Mouse (Mus musculus): ENCODE data around the gene Slc5a10.
"Not testable (repeated sequence)": the region's sequence is repeated elsewhere in the genome, so short reads cannot be mapped to it uniquely, and the experiment has no call there.

Slc5a10 gene

GRCm38 (mm10) chr11:61649626-61650025, 71.0 kb downstream of the Slc5a10 start:
- no peak for DNase-seq (ENCODE audit: low read depth, low spot score)

GRCm38 (mm10) chr11:61649163-61649580, 71.5 kb downstream of the Slc5a10 start:
- no peak for DNase-seq (ENCODE audit: low read depth, low spot score)

GRCm38 (mm10) chr11:61648749-61649115, 71.9 kb downstream of the Slc5a10 start:
- no peak for DNase-seq (ENCODE audit: low read depth, low spot score)

- DNase-seq (ENCODE audit: low read depth, low spot score): no peak
Measured at GRCm38 (mm10) chr11:61647956-61648748, 72.5 kb downstream of the Slc5a10 start.

GRCm38 (mm10) chr11:61647110-61647910, 73.3 kb downstream of the Slc5a10 start:
- DNase-seq (ENCODE audit: low read depth, low spot score): no peak

- no peak for DNase-seq (ENCODE audit: low read depth, low spot score)
Measured at GRCm38 (mm10) chr11:61646499-61647039, 74.1 kb downstream of the Slc5a10 start.

- DNase-seq (ENCODE audit: low read depth, low spot score): no peak
Measured at GRCm38 (mm10) chr11:61645357-61645857, 75.2 kb downstream of the Slc5a10 start.

- no peak for DNase-seq (ENCODE audit: low read depth, low spot score)
Measured at GRCm38 (mm10) chr11:61644576-61645326, 75.9 kb downstream of the Slc5a10 start.

GRCm38 (mm10) chr11:61643184-61643961, 77.3 kb downstream of the Slc5a10 start:
- no peak for DNase-seq (ENCODE audit: low read depth, low spot score)

- DNase-seq (ENCODE audit: low read depth, low spot score): no peak
Measured at GRCm38 (mm10) chr11:61642106-61642505, 78.5 kb downstream of the Slc5a10 start.

- DNase-seq (ENCODE audit: low read depth, low spot score): not testable (repeated sequence)
Measured at GRCm38 (mm10) chr11:61640585-61640984, 80.0 kb downstream of the Slc5a10 start.

GRCm38 (mm10) chr11:61639601-61640177, 80.9 kb downstream of the Slc5a10 start:
- DNase-seq (ENCODE audit: low read depth, low spot score): no peak

GRCm38 (mm10) chr11:61638764-61639536, 81.7 kb downstream of the Slc5a10 start:
- DNase-seq (ENCODE audit: low read depth, low spot score): no peak

GRCm38 (mm10) chr11:61637856-61638255, 82.8 kb downstream of the Slc5a10 start:
- no peak for DNase-seq (ENCODE audit: low read depth, low spot score)

- no peak for DNase-seq (ENCODE audit: low read depth, low spot score)
Measured at GRCm38 (mm10) chr11:61637413-61637812, 83.2 kb downstream of the Slc5a10 start.

GRCm38 (mm10) chr11:61636309-61636708, 84.3 kb downstream of the Slc5a10 start:
- DNase-seq (ENCODE audit: low read depth, low spot score): not testable (repeated sequence)

GRCm38 (mm10) chr11:61629621-61630020, 91.0 kb downstream of the Slc5a10 start:
- DNase-seq (ENCODE audit: low read depth, low spot score): no peak

GRCm38 (mm10) chr11:61626509-61626908, 94.1 kb downstream of the Slc5a10 start:
- DNase-seq (ENCODE audit: low read depth, low spot score): peak; percentile 2

- DNase-seq (ENCODE audit: low read depth, low spot score): no peak
Measured at GRCm38 (mm10) chr11:61625136-61625535, 95.5 kb downstream of the Slc5a10 start.

Data from c-Kit-negative CD71-positive TER-119-positive erythroid progenitor cells, embryonic 14.5 days (primary cell).